Mouse (Mus musculus) heart, adult 2 months (tissue): ENCODE results near the gene Slc46a3. TPM values are rescaled to one million over a fixed set of nuclear protein-coding genes. Genes with fewer than 3 reads are reported as not detected.

Experiments used
- DNase-seq, 2 experiments: peaks; one replicate each; pipeline ENCODE4 v3.0.0; 2021
- H3K27ac ChIP-seq: fragments of 200-600 bp; 2 replicates; pipeline ENCODE4 v1.8.1; 2022
- H3K27me3 ChIP-seq: fragments of 200-500 bp; 2 replicates; pipeline ENCODE4 v1.6.1; 2012; ENCODE audit warnings: mild to moderate bottlenecking, low read length, inconsistent platforms, mixed read lengths; ENCODE audit not compliant: control insufficient read depth, insufficient read depth
- H3K36me3 ChIP-seq: fragments of 200-500 bp; 2 replicates; pipeline ENCODE4 v1.6.1; 2012; ENCODE audit warnings: low read length, inconsistent platforms; ENCODE audit not compliant: control insufficient read depth, insufficient read depth
- H3K4me1 ChIP-seq: fragments of 200-500 bp; 2 replicates; pipeline ENCODE4 v1.6.1; 2011; ENCODE audit warnings: low read length; ENCODE audit not compliant: control insufficient read depth, insufficient read depth
- H3K4me3 ChIP-seq: fragments of 200-600 bp; 2 replicates; pipeline ENCODE4 v1.8.1; 2022
- H3K79me2 ChIP-seq: fragments of 200-500 bp; replicated peaks from 2 replicates; pipeline ENCODE4 v1.6.1; 2012; ENCODE audit warnings: mild to moderate bottlenecking, inconsistent platforms, low read length, moderate library complexity, mixed read lengths; ENCODE audit not compliant: control insufficient read depth, insufficient read depth
- H3K9ac ChIP-seq: fragments of 200-500 bp; 2 replicates; pipeline ENCODE4 v1.6.1; 2012; ENCODE audit warnings: low read depth, mild to moderate bottlenecking, control low read depth, inconsistent platforms, low read length, mixed read lengths
- CTCF ChIP-seq: fragments of 200-600 bp; IDR thresholded peaks from 2 replicates; pipeline ENCODE4 v1.8.1; 2022; ENCODE audit warnings: antibody characterized with exemption, mild to moderate bottlenecking, moderate library complexity
- EP300 ChIP-seq: fragments of 200-500 bp; IDR thresholded peaks from 2 replicates; pipeline ENCODE4 v1.6.1; 2011; ENCODE audit warnings: low read depth, low read length, control low read depth; ENCODE audit not compliant: insufficient read depth
- POLR2A ChIP-seq: fragments of 200-500 bp; IDR thresholded peaks from 2 replicates; pipeline ENCODE4 v1.6.1; 2011; ENCODE audit warnings: mild to moderate bottlenecking, low read depth, low read length, control low read depth; ENCODE audit not compliant: insufficient read depth
- WGBS: fragments of 180-500 bp; shearing (Covaris S2); methylation state at CpG from one replicate; pipeline ENCODE4 v1.1.7; 2018; 5-methylcytosine and 5-hydroxymethylcytosine counted together
- intact Hi-C: fragments of 180-260 bp; cut with DNase I; formaldehyde crosslinking; loops from one replicate; pipeline ENCODE4 v1.15.1; 2025
- polyA plus RNA-seq: library from polyadenylated mRNA; depleted of rRNA; stranded (reverse); fragments of >200 nt; gene quantifications from 2 replicates; pipeline ENCODE4 v1.2.3, GENCODE M21; 2012; rRNA removed
- total RNA-seq, 2 experiments: library from RNA; stranded (reverse); gene quantifications; 2 replicates each; pipeline ENCODE4 v1.2.3; 2021

Gene Slc46a3
- total and polyA plus RNA-seq, 3 experiments, result 7.1 to 30.1 (median 16.4) TPM

- H3K9ac ChIP-seq, result no peak overlapping the region
- DNase-seq, result no peak
- H3K36me3 ChIP-seq, result no peaks in the 10 kb centered on the region
- WGBS, result 74% methylated on average over 3 of the region's 3 CpGs
- H3K27me3 ChIP-seq, result no peaks in the 10 kb centered on the region
- H3K4me1 ChIP-seq, result peaks cover 2% of the 10 kb centered on the region
- no peak overlapping the region for H3K27ac ChIP-seq
- intact Hi-C loops, result loop anchor here (5.0 kb wide), 4 partner anchors 88 to 428 kb away; partner anchors contain the start of gene Flt1
- TF ChIP-seq CTCF, result no peak
- TF ChIP-seq POLR2A, result no peak
- TF ChIP-seq EP300, result no peak
- H3K4me3 ChIP-seq, result no peak overlapping the region
- no peaks in the 10 kb centered on the region for H3K79me2 ChIP-seq
Measured at GRCm38 (mm10) chr5:147845319-147845718, 49.3 kb downstream of the Slc46a3 start.

DNA sequence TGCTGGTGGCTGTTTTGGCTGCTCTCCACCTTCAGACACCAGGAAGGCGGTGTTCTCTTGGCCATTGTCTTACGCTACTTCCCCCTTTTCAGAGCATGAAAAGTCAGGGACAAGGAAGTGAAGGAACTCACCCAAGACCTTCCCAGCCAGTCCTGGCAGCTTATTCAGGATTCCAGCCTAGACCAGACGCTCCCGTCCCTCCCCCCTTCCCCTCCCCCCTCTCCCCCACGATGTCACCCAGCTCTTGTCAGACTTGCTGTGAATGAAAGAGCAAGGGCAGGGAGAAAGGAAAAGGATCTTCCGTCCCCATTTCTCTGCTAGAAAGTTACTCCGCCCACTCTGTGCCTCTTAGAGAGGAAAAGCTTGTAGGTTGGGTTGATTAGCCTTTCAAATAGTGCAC, 51.3 kb downstream of the Slc46a3 start:
- no peak for TF ChIP-seq EP300
- no peak for TF ChIP-seq CTCF
- TF ChIP-seq POLR2A, result no peak
- no peaks in the 10 kb centered on the region for H3K79me2 ChIP-seq
- H3K9ac ChIP-seq, result no peak overlapping the region
- H3K27ac ChIP-seq, result no peak overlapping the region
- H3K4me1 ChIP-seq, result no peaks in the 10 kb centered on the region
- H3K27me3 ChIP-seq, result no peaks in the 10 kb centered on the region
- H3K36me3 ChIP-seq, result no peaks in the 10 kb centered on the region
- 39% methylated on average over 7 of the region's 7 CpGs for whole genome bisulfite sequencing
- intact Hi-C loops, result no loop called here
- DNase-seq, result no peak
- no peak overlapping the region for H3K4me3 ChIP-seq

DNA sequence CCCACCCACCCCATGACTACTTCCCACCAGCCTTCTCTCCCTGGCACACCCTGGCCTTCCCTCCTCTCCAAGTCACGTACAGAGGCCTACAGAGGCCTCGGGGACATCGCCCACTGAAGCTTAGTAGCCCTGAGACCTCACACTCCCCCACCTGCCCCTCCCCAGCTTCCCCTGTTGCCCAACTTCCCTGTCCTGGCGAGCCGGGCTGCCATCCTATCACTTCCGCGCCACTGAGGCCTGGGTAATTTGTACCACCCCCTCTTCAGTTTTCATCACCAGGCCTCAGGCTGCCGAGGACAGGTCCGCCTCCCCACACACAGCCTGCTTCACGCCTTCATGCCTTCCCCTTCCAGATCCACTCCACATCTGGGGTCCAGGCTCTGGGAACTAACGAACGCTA, 55.2 kb downstream of the Slc46a3 start:
- Histone ChIP-seq H3K9ac (no peak overlapping the region), H3K4me3 (no peak overlapping the region), H3K36me3 (no peaks in the 10 kb centered on the region), H3K27ac (no peak overlapping the region), H3K4me1 (no peaks in the 10 kb centered on the region), H3K79me2 (no peaks in the 10 kb centered on the region), H3K27me3 (no peaks in the 10 kb centered on the region)
- no peak for TF ChIP-seq POLR2A
- no peak for TF ChIP-seq EP300
- TF ChIP-seq CTCF, result no peak
- DNase-seq, result no peak
- intact Hi-C loops, result no loop called here
- 86% methylated on average over 12 of the region's 12 CpGs for WGBS

GRCm38 (mm10) chr5:147834841-147835500, 59.6 kb downstream of the Slc46a3 start:
- no peak for TF ChIP-seq POLR2A
- no peak for TF ChIP-seq CTCF
- TF ChIP-seq EP300, result no peak
- H3K4me3 ChIP-seq, result no peak overlapping the region

GRCm38 (mm10) chr5:147832842-147833241, 61.8 kb downstream of the Slc46a3 start:
- no peak for DNase-seq
- Histone ChIP-seq H3K27me3 (no peaks in the 10 kb centered on the region), H3K79me2 (no peaks in the 10 kb centered on the region), H3K36me3 (no peaks in the 10 kb centered on the region), H3K27ac (no peak overlapping the region), H3K4me1 (no peaks in the 10 kb centered on the region), H3K9ac (no peak overlapping the region), H3K4me3 (no peak overlapping the region)
- intact Hi-C loops, result no loop called here
- TF ChIP-seq EP300, result no peak
- TF ChIP-seq POLR2A, result no peak
- TF ChIP-seq CTCF, result no peak
- WGBS, result 37% methylated on average over 14 of the region's 14 CpGs

More at GRCm38 (mm10) chr5:147834841-147835500, 59.6 kb downstream of the Slc46a3 start:
- Histone ChIP-seq H3K4me1 (no peaks in the 10 kb centered on the region), H3K27ac (no peak overlapping the region), H3K79me2 (no peaks in the 10 kb centered on the region), H3K36me3 (no peaks in the 10 kb centered on the region), H3K27me3 (no peaks in the 10 kb centered on the region), H3K9ac (no peak overlapping the region)
- intact Hi-C loops, result no loop called here
- no peak for DNase-seq
- 14% methylated on average over 17 of the region's 17 CpGs for WGBS

GRCm38 (mm10) chr5:147828846-147829245, 65.8 kb downstream of the Slc46a3 start:
- Histone ChIP-seq H3K27ac (no peak overlapping the region), H3K36me3 (no peaks in the 10 kb centered on the region), H3K4me3 (no peak overlapping the region), H3K79me2 (no peaks in the 10 kb centered on the region), H3K9ac (no peak overlapping the region), H3K27me3 (no peaks in the 10 kb centered on the region), H3K4me1 (peaks cover 8% of the 10 kb centered on the region)
- intact Hi-C loops, result no loop called here
- TF ChIP-seq CTCF (no peak), POLR2A (no peak), EP300 (no peak)
- WGBS, result 84% methylated on average over 8 of the region's 8 CpGs
- DNase-seq, result no peak

Other genes starting within 250 kb of the Slc46a3 start
- gene Flt1, start 168.8 kb downstream of the Slc46a3 start, total RNA-seq, result 10 to 100 TPM; 82.1 to 88.3 TPM
- 20.5 and 30.6 TPM in 2 replicates for gene Flt1, start 168.8 kb downstream of the Slc46a3 start, polyA plus RNA-seq
- 100 to 1,000 TPM; 137 to 176 TPM for gene Pomp, start 34.4 kb downstream of the Slc46a3 start, total RNA-seq
- 86.5 and 118 TPM in 2 replicates for gene Pomp, start 34.4 kb downstream of the Slc46a3 start, polyA plus RNA-seq
- gene Mtus2, start 62.5 kb upstream of the Slc46a3 start, total RNA-seq, result 100 to 1,000 TPM in 1 of 2 experiments, 10 to 100 TPM in 1; 96.9 to 109 TPM
- gene Mtus2, start 62.5 kb upstream of the Slc46a3 start, polyA plus RNA-seq, result 53.5 and 82.6 TPM in 2 replicates